Mouse (Mus musculus) adrenal gland, adult (tissue): Measurements from ENCODE around the gene Ntng1.

Experiments used
- DNase-seq, 2 experiments: peaks; one replicate each; pipeline ENCODE4 v3.0.0; 2022 to 2023; ENCODE audit warnings: low spot score in 1 of 2; ENCODE audit not compliant: inconsistent age in 2 of 2

Gene Ntng1

GRCm38 (mm10) chr3:110143206-110144061, at the start of gene Ntng1:
Ntng1 (minus strand) TSS chr3:110144011.
- DNase-seq = peak in 1 of 2 experiments; percentile 57

DNA sequence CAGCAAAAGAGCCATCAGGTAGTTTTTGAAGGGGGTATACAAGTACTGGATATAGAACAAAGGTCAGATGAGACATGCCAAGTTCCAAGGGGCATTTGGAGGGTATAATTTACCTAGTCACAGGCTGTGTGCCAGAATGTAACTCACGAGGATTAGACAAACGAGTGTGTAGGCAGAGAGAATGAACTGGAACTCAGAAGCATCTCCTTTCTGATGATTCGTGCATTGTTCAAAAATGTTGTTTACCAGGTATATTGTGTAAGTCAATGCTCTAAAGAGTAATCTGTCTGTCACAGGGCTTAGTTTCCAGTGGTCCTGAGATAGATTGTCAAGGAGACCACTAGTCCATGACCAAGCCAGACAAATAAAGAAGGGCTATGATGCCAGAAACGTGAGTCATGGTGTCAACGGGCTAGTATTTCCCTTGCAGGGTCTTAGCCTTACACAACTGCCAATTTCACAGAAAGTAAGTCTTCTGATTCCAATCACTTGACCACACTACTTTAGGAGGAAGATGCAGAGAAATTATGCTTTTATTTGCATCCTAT, 43.7 kb upstream of the Ntng1 start:
- DNase-seq = no peak

GRCm38 (mm10) chr3:110149089-110149488, 5.3 kb upstream of the Ntng1 start:
- no peak for DNase-seq

DNA sequence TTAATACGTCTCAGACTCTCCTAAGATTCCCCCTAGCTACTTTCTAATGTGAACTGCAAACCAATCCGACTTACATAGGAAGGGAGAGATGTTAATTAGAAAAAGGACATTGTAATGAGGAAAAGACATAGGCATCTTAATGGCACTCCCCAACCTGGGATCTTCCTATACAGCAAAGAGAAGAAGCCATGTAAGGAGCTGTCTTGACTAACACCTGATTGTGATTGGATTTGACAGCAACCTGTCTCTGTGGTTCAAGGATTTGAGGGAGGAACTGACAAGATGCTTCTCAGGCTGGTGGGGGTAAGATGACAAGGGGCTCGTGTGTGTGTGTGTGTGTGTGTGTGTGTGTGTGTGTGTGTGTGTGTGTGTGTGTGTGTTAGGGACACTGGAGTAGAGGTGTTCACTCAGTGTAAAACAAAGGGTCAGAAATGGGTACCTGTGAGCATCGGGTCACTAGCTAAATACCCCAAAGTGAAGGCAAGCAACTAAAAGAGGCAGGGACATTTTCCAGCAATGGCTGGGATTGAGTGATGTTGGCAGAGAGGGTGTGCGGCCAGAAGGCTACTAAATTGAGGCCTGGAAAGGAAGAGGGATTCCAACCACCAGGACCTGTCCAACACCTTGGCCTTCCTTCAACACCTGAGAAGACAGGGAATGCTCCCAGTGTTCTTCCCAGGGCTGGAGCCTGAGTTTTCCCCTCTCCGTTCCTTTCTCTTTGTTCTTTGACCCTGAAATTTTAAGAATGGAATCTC, 667 bp upstream of the Ntng1 start:
- no peak for DNase-seq

DNA sequence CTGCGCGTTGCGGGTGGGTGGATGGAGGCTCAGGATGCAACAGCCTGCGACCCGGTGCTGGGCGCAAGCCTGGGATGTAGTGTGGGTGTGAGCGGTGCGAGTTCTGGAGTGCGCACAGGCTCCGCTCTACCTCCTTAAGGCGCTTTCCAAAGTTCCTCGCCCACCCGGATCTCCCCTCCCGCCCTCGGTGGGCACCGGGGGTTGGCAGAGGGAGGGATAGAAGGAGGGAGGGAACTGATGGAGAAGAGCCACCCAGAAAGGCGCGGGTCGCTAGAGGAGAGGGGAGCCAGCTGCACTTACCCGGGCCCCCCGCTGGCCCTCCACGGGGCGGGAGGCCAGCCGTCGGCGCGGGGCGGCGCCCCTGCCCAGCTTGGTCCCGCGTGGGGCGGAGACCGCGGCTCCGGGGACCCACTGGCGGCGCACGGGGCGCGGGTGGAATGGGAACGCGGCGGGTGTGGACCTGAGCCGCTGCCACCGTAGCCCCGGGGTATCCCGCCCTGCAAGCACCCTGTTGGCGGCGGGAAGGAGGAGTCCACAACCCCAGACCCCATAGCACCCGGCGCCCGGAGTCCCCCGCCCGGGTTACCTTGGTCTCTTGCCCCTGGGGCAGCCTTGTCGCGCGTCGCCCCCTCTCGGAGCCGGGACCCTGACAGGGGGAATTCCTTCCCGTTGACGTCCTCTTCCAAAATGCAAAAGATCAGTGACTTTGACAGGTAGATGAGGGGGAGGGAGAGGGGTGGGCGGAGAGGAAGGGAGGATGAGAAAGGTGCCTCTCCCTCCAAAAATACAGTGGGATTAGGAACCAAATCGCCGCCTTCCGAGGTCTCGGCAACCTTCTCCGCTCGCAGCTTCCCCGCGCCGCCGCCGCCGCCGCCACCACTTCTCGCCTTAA, 1.3 kb downstream of the Ntng1 start:
- DNase-seq = peak in 1 of 2 experiments; percentile 38

DNA sequence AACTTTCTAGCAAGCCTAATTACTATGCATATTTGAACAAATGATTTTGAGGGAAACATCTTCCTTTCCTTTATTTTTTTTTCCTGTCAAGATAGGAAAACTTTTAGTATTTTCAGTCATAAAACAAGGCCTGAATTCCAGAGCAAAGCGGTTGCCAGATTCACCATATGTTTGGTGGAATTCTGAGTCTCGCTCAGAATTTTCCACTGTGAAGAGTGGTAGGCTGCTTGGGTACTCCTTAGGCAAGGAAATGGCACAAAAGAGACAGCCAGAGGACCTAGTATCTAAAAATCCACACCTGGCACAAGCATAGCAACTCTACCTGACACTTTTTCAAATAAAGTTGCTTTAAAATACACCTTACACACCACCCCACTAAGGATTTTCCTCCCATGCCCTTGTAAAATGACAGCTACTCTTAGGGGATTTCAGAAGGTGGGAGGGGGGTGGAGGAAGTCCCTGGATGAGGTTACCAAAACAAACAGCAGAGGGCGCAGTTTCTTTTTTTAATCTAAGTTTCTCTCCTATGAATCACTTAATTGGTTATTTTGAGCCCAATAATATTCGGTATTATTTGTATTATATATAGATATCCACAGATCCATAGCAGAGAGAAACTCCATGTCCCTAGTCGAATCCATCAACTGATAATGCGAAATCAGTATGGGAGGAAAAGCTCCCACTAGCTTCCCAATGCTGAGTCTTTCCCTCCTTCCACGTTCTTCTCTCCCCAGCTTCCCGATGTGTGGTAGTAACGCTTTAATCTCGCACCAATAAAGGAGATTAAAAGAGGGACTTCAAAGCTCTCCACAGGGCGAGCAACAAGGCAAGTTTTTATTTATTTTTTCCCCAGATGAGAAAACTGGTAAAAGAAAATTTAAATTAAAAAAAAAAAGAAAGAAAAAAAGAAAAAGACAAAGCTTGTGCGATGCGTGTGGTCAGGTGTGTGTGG, 2.2 kb downstream of the Ntng1 start:
- DNase-seq = peak in 1 of 2 experiments; percentile 84

- no peak for DNase-seq
Observed at GRCm38 (mm10) chr3:110136115-110136514, 7.7 kb downstream of the Ntng1 start.

GRCm38 (mm10) chr3:110133150-110133549, 10.7 kb downstream of the Ntng1 start:
- DNase-seq = no peak

- no peak for DNase-seq
Observed at GRCm38 (mm10) chr3:110132289-110132688, 11.5 kb downstream of the Ntng1 start.

DNA sequence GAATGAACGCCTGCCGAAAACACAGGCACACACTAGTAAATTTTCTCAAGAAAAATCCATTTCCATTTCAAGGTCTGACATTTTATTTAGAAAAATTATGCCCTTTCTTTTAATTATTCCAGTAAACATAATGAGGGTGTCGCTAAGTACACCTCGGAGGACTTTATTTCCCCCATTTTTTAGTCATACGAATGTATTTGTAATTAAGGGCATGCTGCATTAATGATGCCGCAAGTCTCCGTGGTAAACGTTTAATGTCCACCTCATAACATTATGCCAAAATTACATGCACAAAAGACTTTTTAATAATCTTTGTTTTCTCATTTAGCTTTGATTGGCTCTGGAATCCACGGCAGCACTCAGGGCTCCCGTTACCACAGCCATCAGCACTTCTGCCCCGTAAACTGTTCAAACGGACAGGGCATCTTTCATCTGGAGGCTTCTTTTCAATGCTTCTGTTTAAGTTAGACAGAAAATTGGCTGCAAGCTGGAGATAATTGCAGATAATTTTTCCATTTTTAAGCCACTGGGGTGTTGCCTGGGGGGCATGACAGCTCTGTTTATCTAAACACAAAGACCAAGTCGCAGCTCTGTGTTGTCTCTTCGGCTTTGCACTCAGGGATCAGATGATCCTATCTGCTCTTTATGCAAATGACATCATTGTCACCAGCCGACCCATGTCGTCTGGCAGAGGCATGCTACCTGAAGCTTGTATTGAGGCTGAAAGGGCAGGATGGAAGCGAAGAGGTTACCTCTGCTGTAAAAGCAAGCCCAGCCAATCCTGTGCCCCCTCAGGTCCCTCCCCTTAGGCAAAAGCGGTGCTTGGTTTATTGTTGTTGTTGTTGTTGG, 12.5 kb downstream of the Ntng1 start:
- no peak for DNase-seq

DNA sequence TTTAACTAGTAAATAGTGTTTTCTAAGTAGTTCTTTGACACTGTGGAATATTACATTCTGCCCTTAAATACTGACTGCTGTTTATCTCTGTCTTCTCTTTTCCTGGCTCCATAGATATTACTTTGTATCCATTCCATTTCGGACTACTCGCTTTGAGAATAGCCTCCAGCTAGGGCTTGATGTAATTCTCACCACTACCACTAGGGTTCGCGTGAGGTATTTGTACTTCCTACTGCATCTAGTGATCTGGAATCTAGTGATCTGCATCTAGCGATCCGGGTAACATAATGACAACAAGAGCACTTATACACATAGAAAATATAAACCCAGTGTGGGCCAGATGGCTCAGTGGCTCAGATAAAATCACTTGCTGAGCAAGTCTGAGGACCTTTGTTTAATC, 14.2 kb downstream of the Ntng1 start:
- no peak for DNase-seq

- DNase-seq = no peak
Observed at GRCm38 (mm10) chr3:110105982-110106381, 37.8 kb downstream of the Ntng1 start.

- DNase-seq = no peak
Observed at GRCm38 (mm10) chr3:110094407-110094806, 49.4 kb downstream of the Ntng1 start.

DNA sequence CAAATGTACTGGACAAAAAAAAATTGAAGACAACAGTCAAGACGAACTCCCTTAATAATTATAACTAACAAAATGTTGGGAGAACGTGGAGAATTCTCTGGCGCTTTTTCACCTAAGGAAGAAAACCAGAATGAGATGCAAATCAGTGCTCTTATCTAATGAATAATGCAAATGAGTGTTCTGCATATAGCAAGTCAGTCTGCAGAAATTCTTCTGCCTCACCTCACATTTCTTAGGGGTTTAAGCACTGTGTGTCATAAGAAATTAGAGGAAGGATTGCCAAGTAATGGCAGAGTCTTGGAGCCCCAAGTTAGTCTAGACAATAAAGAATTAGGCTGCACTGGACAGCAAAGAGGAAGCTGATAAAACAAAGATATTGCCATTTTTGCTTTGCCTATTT, 49.8 kb downstream of the Ntng1 start:
- DNase-seq = no peak

DNA sequence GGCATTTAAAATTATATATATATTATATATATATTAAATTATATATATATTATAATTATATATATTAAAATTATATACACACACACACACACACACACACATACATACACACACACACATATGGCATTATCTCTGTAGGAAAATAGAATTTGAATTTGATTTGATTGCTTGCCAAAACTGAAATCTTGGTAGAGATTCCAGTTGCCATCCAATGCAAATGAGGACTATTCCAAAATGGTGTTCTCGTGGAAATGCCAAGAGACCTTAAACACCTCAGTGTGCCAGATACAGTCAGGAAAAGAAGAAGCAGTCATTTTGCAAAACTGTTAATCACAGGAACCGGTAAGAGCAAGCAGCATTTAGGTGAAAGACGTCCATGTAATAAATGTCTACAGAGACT, 51.3 kb downstream of the Ntng1 start:
- no peak for DNase-seq

- DNase-seq = no peak
Observed at GRCm38 (mm10) chr3:110087189-110087588, 56.6 kb downstream of the Ntng1 start.

GRCm38 (mm10) chr3:110085336-110085735, 58.5 kb downstream of the Ntng1 start:
- DNase-seq = no peak

GRCm38 (mm10) chr3:110064709-110065256, 79.0 kb downstream of the Ntng1 start:
- DNase-seq = no peak

- DNase-seq = no peak
Observed at GRCm38 (mm10) chr3:110055915-110056314, 87.9 kb downstream of the Ntng1 start.
